In the genomic region with DNA sequence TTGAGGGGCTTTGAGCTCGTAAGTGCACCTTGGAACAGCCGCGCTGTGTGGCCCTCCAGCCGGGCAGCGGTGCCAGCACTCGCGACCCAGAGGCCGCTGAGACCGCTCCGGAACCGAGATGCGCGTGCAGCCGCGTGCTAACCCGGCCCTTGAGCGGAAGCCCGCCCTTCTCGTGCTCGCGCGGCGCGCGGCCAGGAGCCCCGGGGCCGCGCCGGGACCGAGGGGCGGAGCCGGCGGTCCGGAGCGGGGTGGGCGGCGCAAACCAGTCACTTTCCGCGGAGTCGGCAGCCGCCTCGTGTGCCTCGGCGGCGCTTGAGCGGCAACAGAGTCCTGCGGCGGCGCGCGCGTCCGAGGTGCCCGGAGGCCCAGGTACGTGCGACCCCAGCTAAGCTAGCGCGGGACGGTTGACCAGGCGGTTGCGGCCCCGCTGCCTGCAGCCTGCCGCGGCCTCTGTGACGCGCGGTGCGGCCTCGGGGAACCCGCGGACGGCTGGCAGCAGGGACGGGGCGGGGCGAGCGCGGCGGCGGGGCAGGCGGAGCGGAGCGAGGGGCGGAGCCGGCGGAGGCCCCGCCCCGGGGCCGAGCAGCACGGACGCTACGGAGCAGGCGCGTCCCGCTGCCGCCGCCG, we compare ENCODE assay signal across 8 mouse cellular contexts. TPM values are rescaled to one million over a fixed set of nuclear protein-coding genes. Genes with fewer than 3 reads are reported as not detected.
A peak's percentile ranks its signal among the peaks of the same experiment; 100 is the strongest.
DNase-seq lines count a peak whose midpoint lies in the region; ATAC-seq lines count a peak whose summit lies in the region.

A gene (plus strand): TSS at position 269 of the 627 bp plus-strand sequence.

- H3K79me2 ChIP-seq in macrophage (ENCODE audit: inconsistent target) = peaks cover 38% of the 10 kb centered on the region

- H3K9ac ChIP-seq in hindbrain, embryonic 16.5 days (ENCODE audit: low read depth, low read length) = peak within 1 kb of the TSS; percentile 91

- peak within 1 kb of the TSS; percentile 93 for H3K4me2 ChIP-seq in hindbrain, embryonic 16.5 days (ENCODE audit: low read length)

- no peaks in the 10 kb centered on the region for H3K36me3 ChIP-seq in hindbrain, embryonic 16.5 days (ENCODE audit: control insufficient read depth, insufficient read depth, low read length)
- H3K36me3 ChIP-seq in macrophage (ENCODE audit: inconsistent target) = no peaks in the 10 kb centered on the region

- no peaks in the 10 kb centered on the region for H3K27me3 ChIP-seq in hindbrain, embryonic 16.5 days (replicated peaks; ENCODE audit: control insufficient read depth, insufficient read depth, low read length)

- peak within 1 kb of the TSS; percentile 92 for H3K4me3 ChIP-seq in hindbrain, embryonic 16.5 days (ENCODE audit: low read length)
- peak within 1 kb of the TSS; percentile 44 for H3K4me3 ChIP-seq in macrophage (ENCODE audit: inconsistent target)

- H3K27ac ChIP-seq in hindbrain, embryonic 16.5 days (ENCODE audit: low read depth, low read length) = peak within 1 kb of the TSS; percentile 99
- H3K27ac ChIP-seq in macrophage = peak within 1 kb of the TSS; percentile 66

- peak; percentile 93 for DNase-seq in T-cell, adult 2 months (ENCODE audit: low spot score)
- peak; percentile 89 to 94 for DNase-seq in cerebellum, postnatal 36 days
- DNase-seq in gastrocnemius, adult 18-20 months (ENCODE audit: low spot score) = peak; percentile 93
- DNase-seq in left cerebral cortex, adult 18-20 months (ENCODE audit: low spot score in 2 of 2) = peak; percentile 89 to 95
- DNase-seq in right cerebral cortex, adult 18-20 months = peak; percentile 94
- DNase-seq in urinary bladder, postnatal 10 days (ENCODE audit: low spot score) = peak; percentile 65

- under 1% methylated on average over 69 of the region's 97 CpGs for WGBS in hindbrain, embryonic 16.5 days
- WGBS in macrophage (ENCODE audit: missing documents) = 2% methylated on average over 50 of the region's 97 CpGs

- peaks cover 27% of the 10 kb centered on the region for H3K4me1 ChIP-seq in hindbrain, embryonic 16.5 days (ENCODE audit: control insufficient read depth, insufficient read depth, low read depth, low read length)

- ATAC-seq in hindbrain, embryonic 16.5 days = peak; percentile 97

- no peaks in the 10 kb centered on the region for H3K9me3 ChIP-seq in hindbrain, embryonic 16.5 days (ENCODE audit: control insufficient read depth, low read length)

RNA-seq across cellular contexts. Expression of the gene that starts here (rescaled TPM):
- 10 to 100 TPM; 13.0 to 15.3 TPM for total RNA-seq in gastrocnemius, adult 18-20 months (2021)
- 7.7 and 8.5 TPM in 2 replicates for polyA plus RNA-seq in hindbrain, embryonic 16.5 days (2015; fragmentation: Nextera tagmentation; extraction: Ambion mirVana)
- 10 to 100 TPM; 36.8 to 44.7 TPM for total RNA-seq in left cerebral cortex, adult 18-20 months (2021)
- total RNA-seq in macrophage (2018; cell fraction: chromatin; rRNA removed) = 10 to 100 TPM; 11.4 to 60.4 (median 38.2) TPM
- total RNA-seq in macrophage (2018; cell fraction: cytosol; rRNA removed) = 10 to 100 TPM; 14.4 to 29.1 (median 21.2) TPM
- total RNA-seq in macrophage (2018; cell fraction: nucleus; rRNA removed) = 10 to 100 TPM; 13.6 to 62.3 (median 28.9) TPM
- 18.2 to 27.6 TPM (median 20.6 TPM) in 3 replicates for polyA plus RNA-seq in macrophage (2018)

Comparison
In these comparisons a context has a peak if more than half of its experiments do, and no peak if none do; other contexts are left out.
1. Peak in every context shown above with its lines: DNase-seq, ATAC-seq, H3K4me3 ChIP-seq and H3K27ac ChIP-seq.